Mouse (Mus musculus) layer of hippocampus, adult 9-10 months (tissue): Measurements from ENCODE around the gene Bsg.
"Not testable (repeated sequence)": the region's sequence is repeated elsewhere in the genome, so short reads cannot be mapped to it uniquely, and the experiment has no call there.

Experiments used
- DNase-seq: peaks from one replicate; pipeline ENCODE4 v3.0.0; 2022; ENCODE audit warnings: low spot score

Gene Bsg

DNA sequence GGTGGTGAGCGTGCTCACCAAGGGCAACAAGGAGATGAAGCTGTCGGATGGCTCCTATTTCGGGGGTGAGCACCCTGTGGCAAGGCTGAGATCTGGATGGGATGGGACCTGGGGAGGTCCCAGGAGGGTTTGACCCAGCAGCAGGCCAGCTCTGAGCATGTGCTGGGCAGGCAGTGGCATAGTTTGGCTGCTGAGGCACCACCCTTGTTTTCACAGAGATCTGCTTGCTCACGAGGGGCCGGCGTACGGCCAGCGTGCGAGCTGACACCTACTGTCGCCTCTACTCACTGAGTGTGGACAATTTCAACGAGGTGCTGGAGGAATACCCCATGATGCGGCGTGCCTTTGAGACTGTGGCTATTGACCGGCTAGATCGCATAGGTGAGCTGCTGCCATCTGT, 29.6 kb downstream of the Bsg start:
- no peak for DNase-seq

DNA sequence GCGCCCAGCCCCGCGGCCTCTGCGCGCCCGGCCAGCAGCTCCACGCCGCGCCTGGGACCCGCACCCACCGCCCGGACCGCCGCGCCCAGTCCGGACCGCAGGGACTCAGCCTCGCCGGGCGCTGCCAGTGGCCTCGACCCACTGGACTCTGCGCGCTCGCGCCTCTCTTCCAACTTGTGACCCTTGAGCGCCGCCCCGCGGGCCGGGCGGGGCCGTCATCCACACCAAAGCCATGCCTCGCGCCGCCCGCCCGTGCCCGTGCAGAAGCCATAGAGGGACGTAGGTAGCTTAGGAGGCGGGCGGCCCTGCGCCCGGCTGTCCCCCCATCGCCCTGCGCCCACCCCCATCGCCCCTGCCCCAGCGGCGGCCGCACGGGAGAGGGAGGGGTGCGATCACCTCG, 31.1 kb downstream of the Bsg start:
- DNase-seq = no peak

DNA sequence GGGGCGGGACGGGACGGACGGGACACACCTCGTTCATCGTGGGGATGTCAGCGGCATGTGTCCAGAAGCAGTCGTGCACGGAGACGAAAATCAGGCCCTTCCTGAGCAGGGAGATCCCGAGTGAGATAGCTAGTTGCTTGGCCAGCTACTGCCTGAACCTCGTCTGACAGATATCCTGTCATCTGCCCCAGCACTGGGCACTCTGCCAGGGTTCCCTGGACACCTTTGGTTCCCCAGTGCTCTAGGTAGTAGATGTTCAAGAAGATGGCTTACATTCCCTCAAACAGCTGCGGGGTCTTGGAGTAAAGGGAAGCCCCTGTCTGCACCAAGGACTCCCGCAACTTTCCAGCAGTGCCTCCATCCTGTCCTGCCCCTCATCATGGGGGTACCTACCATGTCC, 32.4 kb downstream of the Bsg start:
- no peak for DNase-seq

DNA sequence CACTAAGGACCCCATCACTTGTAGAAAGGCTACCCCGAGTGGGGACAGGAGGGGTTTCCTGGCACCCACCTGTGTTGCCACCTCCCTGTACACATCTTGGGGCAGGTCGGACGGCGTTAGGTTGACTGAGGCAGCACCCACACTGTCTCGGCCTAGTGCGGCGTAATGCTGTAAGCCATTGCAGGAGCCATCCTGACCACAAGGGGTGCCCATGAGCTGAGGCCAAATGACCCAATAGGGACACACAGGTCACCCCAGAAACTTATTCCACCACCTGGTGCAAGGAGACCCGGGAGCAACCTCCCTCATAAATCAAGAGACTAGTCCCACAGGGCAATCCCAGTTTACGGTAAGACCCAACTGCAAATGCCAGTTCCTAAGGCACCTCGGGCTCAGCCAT, 34.0 kb downstream of the Bsg start:
- DNase-seq = no peak

DNA sequence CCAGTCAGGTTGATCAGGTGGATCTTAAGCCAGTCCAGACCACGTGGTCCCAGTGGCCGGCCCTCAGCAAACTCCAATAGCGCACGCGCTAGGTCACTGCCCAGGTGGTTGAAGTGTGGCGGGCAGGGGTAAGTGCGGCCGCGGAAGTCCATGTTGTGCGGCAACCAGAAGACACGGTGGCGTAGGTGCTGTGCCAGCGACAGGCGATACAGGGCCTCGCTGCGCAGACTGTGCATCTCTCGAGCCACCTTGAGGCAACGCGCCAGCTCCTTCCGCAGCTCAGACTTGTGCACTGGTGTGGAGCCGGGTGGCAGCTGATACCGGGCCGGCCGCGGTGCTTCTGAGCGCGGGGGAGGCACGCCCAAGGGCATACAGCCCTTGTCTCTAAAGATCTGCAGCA, 34.9 kb downstream of the Bsg start:
- DNase-seq = no peak

DNA sequence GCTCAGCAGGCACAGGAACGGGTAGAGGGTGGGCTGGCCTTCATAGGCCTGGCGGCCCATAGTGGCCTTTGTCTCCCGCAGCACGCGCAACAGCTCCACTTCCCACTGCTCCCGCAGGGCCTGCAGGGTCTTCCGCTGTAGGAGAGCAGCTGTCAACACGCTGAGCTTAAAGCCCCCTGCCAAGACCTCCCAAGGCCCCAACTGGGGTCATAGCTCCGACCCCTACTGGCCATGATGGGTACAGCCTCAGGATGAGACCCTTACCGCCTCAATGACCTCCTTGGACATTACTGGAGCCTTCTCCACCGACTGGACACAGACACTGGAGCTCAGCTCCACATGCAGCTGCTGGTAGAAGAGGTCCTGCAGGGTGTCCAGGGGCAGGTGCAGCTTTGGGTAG, 36.6 kb downstream of the Bsg start:
- no peak for DNase-seq

DNA sequence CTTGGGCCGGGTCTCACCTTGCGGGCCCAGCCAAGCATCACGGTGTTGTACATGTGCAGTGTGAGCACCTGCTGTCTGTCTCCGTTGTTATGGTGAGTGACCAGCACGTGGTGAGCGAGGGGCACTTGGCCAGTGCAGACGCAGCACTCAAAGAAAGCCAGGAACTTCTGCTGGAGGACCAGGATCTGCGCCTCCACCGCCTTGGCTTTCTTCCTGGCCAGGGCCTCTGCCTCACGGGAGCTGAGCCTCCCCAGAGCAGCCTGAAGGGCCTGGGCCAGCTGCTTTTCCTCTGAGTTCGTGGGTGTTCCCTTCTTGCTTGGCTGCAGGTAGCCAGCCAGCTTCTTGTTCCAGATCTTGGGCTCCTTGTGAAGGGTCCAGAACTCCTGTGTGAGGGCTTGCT, 38.9 kb downstream of the Bsg start:
- DNase-seq = no peak

DNA sequence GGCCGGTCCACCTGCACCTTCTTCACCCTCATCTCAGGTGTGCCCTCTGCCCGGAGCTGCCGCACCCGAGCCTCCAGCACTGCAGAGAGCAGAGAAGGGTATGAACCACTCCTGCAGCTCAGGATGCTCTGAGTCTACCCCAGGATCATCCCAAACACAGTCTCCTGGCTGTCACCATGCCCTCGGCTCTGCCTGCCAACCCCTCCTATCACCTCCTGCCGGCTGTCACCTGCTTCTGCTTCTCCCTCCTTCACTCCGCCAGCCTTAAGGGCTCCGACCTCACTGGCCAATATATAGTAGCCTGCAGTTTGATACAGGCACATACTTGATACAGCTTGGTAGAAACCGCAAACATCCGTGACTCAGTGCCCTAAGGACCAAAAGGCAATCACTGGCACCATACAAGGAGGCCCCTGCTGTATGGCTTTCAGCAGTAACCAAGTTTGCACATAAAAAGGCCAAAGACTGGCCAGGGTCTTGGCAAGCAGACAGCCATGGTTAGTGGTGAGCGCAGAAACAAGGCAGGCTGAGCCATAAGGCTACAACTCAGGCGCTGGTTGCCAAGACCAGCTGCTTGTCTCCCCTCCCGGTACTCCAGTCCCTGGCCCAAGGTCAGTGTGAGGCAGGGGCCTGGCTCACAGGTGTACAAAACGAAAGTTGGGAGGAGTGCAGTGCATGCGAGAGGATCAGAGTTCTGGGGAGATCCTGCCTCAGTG, 39.5 kb downstream of the Bsg start:
- DNase-seq = no peak

DNA sequence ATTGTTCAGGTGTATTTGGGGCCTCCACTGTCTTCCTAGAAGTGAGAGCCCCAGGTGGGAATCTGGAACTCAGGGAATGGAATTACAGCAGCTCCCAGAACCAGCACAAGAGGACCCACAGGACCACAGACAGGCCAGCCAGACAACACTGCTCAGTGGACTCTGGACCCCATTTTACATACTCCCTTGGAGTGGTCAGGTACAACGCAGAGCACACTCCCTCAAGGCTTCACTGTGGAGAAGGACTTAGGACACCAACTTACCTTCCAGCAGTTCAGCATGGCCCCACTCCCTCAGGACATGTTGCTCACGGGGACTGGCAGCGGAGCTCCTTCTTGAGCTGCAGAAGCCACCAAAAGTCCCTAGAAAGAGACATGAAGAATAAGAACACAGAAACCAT, 41.1 kb downstream of the Bsg start:
- DNase-seq = no peak

DNA sequence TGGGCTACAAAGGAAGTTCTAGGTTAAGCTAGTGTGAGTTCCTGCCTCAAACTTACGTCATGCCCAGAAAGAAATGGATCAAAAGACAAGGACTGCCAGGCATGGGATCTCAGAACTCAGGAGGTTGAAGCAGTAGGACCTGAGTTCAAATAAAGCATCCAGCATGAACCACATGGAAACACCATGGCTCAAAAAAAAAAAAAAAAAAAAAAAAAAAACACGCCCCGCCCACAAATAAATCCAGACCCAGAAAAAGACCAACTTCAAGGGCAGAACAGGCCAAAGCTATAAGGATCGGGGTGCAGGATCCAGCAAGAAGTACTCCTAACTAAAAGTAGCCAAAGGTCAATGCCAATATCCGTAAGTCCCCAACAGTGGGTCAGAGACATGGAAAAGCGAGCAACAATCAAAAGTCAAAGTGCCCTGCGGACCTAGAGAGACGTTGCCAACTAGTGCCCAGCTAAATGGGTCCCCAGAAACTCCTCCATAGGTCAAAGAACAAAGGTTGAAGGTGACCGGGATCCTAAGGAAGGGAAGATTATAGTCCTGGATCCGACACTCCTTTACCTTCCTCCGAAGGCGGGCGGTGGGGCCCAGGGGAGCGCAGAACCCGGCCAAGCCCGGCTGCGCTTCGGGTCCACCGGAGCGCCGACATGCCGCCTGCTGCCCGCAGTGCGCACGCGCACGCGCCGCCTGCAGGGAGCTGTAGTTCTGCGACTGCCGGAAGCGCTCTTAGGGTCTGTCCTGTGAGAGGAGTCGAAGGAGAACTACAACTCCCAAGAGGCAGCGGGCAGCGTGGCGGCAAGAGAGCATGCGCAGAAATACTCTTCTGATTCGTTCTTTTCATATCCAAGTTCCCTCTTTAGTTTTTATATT, 41.8 kb downstream of the Bsg start, which contains the start of gene Polrmt:
Gene Polrmt (minus strand): TSS at position 684 of the 876 bp plus-strand sequence.
- peak; percentile 89 for DNase-seq

DNA sequence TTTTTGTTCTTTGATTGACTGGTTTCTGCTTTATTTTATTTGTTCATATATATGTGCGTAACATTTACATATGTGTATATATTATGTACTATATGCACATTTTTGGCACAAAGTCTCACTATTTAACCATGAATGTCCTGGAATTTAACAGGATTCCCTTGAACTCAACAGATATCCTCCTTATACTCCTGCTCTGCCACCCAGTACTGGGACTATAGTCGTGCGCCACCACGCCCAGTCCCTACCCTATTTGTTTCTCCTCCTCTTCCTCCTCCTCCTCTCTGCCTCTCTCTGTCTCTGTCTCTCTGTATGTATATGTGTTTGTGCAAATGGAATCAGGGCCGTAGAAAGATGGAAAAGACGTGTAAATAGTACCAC, 42.5 kb downstream of the Bsg start:
- DNase-seq = no peak

DNA sequence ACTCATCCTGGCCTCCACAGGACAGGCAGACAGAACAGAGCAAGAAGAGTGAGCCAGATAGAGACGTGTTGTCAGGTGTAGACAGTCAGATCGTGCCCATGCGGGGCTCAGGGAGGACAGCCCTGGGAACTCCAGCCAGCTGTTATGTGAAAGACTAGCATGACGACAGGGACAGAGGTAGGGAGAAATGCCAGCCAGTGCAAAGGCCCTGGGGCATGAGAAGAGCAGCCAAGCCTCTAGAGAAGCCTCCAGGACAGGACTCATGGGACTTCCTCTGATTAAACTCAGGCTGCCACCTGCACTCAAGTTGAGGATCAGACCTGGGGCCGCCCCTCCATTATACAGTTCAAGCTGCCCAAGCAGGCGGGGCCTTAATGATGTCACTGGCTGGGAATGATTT, 44.2 kb downstream of the Bsg start:
- no peak for DNase-seq

DNA sequence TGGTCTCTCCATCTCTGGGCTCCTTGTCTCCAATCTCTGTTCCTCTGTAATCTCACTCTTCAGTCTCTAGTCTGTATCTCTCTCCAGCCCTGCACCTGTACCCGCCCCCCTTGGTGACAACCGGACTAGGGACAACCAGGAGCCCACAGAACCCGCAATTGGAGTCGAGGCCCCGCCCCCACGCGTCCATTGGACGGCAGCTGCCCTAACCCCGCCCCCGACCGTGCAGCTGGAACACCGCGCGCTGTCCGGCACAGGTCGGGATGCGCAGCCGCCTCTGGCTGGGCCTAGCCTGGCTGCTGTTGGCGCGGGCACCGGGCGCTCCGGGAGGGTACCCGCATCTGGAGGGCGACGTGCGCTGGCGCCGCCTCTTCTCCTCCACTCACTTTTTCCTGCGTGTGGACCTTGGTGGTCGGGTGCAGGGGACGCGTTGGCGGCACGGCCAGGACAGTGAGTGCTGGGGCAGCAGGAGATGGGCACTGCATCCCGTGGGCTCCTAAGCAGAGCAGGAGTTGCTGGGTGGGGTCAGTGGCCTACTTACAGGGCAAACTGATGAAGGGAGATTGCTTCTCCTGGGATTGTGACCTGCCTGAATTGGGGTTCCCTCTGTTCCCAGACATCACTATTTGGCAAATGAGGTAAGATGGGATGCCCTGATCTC, 50.7 kb downstream of the Bsg start, which contains the start of gene Fgf22:
Gene Fgf22 (plus strand): TSS at position 221 of the 661 bp plus-strand sequence.
- DNase-seq = peak; percentile 36

DNA sequence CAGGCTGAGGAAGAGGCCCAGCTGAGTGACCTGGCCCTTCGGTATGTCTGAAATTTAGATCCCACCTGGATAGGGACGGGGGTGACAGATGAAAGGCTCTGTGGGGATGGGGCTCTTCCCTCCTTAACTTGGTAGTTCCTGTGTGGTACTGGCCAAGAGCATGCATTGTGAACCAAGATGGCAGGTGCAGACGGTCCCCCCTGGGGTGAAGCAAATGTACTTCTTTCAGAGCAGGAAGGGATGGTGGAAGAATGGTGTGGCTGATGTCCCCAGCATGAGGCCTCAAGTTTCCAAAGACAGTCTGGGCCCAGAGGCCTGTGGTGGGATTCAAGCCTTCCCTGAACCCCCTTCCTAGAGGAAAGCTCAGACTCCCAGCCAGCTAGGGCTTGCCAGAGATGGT, 51.6 kb downstream of the Bsg start:
- no peak for DNase-seq

DNA sequence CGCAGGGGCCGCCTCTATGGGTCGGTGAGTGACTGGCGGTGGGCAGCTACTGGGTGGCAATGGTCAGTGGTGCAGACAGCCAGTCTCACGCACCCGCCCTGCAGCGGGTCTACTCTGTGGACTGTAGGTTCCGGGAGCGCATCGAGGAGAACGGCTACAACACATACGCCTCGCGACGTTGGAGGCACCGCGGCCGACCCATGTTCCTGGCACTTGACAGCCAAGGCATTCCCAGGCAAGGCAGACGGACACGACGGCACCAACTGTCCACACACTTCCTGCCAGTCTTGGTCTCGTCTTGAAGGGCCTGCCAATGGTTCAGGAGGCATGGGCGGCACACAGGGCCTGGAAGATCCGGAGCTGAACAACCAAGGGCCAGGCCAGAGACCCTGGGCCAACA, 52.4 kb downstream of the Bsg start:
- DNase-seq = no peak

DNA sequence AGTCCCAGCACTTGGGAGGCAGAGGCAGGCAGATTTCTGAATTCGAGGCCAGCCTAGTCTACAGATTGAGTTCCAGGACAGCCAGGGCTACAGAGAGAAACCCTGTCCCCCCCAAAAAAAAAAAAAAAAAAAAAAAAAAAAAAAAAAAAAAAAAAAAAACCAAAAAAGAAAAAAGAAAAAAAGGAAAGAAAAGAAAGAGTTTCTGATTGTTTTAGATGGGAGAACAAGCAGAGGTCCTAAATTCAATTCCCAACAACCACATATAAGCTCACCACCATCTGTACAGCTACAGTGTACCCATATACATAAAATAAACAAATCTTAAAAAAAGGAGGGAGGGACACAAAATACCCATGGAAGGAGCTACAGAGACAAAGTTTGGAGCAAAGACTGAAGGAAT, 55.4 kb downstream of the Bsg start:
- DNase-seq = not testable (repeated sequence)

DNA sequence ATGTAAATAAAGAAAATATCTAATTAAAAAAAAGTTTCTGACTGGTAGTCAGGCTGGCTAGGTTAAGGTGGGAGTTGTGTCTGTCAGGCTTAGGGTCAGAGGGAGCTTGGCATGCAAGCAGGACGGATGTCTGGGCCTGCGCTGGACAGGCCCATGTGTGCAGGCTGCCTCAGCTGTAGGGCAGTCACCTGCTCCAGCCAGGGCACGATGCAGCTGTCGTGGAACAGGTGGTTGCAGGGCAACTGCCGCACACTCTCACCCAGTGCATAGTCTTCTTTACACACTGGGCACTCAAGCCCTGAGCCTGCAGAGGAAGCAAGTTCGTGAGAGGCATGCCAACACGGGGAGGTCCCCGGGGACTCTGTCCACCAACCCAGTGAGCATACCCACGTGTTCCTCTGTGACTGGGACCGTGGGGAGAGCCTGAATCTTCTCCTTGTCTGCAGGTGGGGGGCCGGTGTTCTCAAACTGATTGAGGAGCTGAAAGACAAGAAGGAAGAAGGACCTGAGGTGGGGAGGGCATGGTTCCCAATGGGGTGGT, 56.4 kb downstream of the Bsg start:
- no peak for DNase-seq
